Mouse (Mus musculus) left cerebral cortex, postnatal 36 days (tissue): ENCODE results near the gene L3mbtl1. TPM values are rescaled to one million over a fixed set of nuclear protein-coding genes. Genes with fewer than 3 reads are reported as not detected.

Source experiments
- DNase-seq, 2 experiments: peaks; one replicate each; pipeline ENCODE4 v3.0.0; 2021 to 2022; ENCODE audit warnings: low spot score in 2 of 2, mixed read lengths in 1 of 2
- intact Hi-C: fragments of 180-260 bp; cut with DNase I; formaldehyde crosslinking; loops from one replicate; pipeline ENCODE4 v1.15.1; 2025
- total RNA-seq, 2 experiments: library from RNA; stranded (reverse); gene quantifications; 2 replicates each; pipeline ENCODE4 v1.2.3; 2021

Gene L3mbtl1
- total RNA-seq, 2 experiments from 2014 or later: 11.4 to 21.7 TPM

- intact Hi-C loops: loop anchor here (5.0 kb wide), 2 partner anchors 83 to 483 kb away; partner anchors contain the start of gene Ift52
- no peak for DNase-seq
Observed at GRCm38 (mm10) chr2:162934421-162934820, 8.9 kb upstream of the L3mbtl1 start.

DNA sequence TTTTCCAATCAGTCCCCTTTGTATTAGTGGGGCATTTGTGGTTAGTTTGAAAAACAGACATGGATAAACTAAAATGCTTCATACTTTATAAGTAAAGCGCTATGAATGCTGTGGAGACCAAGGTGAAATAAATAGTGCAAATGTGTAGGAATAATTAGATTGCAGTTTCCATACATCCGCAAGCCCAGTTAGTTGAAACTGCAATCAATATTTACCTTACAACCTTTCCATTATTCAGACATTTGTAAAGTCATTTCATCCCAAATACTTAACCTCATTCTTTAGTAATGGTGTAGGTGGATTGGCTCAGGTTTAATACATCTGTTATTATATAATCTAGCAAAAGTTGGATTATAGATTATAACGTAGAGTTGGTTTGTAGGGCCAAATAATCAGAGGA is 7.6 kb upstream of the L3mbtl1 start:
- DNase-seq: no peak
- intact Hi-C loops: no loop called here

DNA sequence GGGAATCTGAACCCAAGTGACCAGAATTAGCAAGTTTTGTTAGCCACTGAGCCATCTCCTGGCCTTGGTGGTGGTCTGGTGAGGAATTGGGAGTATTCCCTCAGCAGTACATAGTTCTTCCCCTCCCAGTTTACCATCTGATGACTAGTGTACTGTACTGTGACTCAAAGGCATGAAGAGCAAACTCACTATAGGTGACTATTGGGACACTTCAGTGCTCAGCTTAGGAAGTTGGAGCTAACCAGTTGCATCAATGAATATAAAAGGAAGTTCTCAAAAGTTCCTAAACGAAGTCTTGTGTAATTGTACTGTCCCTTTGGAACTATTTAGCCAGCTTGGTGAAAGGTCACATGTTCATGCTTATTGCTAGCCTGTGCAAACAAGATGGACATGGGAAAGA is 3.7 kb upstream of the L3mbtl1 start:
- DNase-seq: no peak
- intact Hi-C loops: no loop called here

- DNase-seq: peak; percentile 14 to 22
- intact Hi-C loops: no loop called here
Observed at GRCm38 (mm10) chr2:162943931-162944330, 659 bp downstream of the L3mbtl1 start.

DNA sequence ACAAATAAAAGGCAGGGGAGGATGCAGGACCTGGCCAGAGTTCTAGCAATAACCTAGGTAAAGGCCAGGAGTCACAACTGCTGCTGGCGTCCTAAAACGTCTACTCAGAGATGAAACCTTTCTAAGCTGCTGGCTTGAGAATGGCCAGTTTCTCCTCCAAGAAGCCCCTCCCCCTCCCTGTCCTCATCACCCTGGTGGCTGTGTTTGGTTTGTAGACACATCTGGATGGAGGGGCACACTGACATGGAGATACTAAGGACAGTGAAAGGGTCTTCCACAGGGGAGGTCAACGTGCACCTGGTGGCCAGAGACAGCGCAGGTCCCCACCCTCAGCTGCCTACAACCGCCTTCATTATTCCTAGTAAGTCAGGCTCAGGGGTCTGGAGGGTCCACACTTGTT is 3.7 kb downstream of the L3mbtl1 start:
- DNase-seq: no peak
- intact Hi-C loops: no loop called here

GRCm38 (mm10) chr2:162947736-162948135 is 4.5 kb downstream of the L3mbtl1 start:
- intact Hi-C loops: no loop called here
- DNase-seq: peak in 1 of 2 experiments; percentile 29

DNA sequence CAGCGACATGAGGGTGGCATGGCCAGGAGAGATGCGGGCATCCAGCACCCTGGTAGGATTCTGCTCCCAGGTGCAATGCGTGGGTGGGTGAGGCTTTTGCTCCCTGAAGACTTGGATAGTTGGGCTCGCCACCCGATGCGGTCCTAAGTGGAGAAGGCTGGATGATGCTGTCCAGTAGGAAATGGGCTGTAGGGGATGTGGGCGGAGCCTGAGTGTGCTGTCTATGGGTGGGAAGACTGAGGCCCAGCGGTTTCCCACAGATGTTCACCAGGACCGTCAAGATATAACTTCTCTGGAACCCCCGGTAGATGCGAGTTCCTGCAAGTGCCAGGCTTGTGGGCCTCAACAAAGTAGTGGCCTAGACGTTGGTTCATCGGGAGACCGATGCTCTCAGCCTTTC is 4.9 kb downstream of the L3mbtl1 start:
- DNase-seq: no peak
- intact Hi-C loops: no loop called here

GRCm38 (mm10) chr2:162950776-162951175 is 7.5 kb downstream of the L3mbtl1 start:
- DNase-seq: no peak
- intact Hi-C loops: no loop called here

DNA sequence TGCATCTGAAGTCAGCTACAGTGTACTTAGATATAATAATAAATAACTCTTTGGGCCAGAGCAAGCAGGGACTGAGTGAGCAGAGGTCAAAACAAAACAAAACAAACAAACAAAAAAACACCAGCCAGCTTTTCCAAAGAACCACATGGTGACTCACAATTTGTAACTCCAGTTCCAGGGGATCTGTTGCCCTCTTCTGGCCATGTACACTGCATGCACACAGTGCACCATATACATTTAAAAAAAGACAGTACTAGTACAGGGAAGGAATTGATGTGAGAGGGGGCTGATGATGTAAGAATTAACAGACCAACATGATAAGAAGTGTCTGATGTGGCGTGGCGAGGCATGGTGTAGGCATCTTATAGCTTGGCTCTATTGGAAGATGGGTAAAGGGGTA is 13.6 kb downstream of the L3mbtl1 start:
- no peak for DNase-seq
- intact Hi-C loops: no loop called here

GRCm38 (mm10) chr2:162961321-162961720 is 18.0 kb downstream of the L3mbtl1 start:
- intact Hi-C loops: no loop called here
- no peak for DNase-seq

GRCm38 (mm10) chr2:162966734-162967133 is 23.5 kb downstream of the L3mbtl1 start:
- no peak for DNase-seq
- intact Hi-C loops: no loop called here

GRCm38 (mm10) chr2:162968357-162968756 is 25.1 kb downstream of the L3mbtl1 start:
- DNase-seq: peak in 1 of 2 experiments; percentile 20
- intact Hi-C loops: no loop called here

- DNase-seq: no peak
- intact Hi-C loops: no loop called here
Observed at GRCm38 (mm10) chr2:162969101-162969500, 25.8 kb downstream of the L3mbtl1 start.

DNA sequence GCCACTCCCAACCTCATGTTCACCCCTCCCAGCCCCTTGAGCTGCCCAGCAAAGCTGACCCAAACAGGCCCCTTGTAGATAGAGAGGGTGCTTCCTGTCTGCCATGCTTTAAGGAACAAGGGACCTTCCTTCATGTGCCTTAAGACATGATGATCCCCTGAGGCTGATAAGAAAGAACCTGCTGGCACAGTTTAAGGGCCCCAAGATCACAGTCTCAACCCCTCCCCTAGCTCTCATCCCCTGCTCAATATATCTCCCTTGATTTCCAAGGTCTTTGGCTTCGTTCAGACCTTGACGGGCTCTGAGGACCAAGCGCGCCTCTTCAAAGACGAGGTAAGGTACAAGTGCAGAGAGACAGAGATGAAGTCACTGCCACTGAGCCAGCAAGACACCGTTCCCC is 27.6 kb downstream of the L3mbtl1 start:
- no peak for DNase-seq
- intact Hi-C loops: no loop called here

- no peak for DNase-seq
- intact Hi-C loops: no loop called here
Observed at GRCm38 (mm10) chr2:162972752-162973151, 29.5 kb downstream of the L3mbtl1 start.

DNA sequence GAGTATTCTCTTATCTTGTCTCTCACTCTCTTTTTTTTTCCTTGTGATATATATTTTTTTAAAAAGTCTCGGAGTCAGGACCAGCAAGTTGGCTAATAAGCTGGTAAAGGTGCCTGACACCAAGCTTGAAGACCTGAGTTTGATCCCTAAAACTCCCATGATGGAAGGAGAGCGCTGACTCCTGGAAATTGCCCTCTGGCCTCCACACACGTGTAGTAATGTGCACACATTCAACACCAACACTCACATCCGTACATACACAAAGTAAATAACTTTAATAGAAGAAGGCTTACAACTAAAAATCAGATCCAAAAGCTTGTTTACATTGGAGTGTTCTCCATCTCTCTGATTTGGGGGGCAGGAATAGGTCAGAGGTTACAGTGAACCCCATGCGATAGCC is 29.9 kb downstream of the L3mbtl1 start:
- DNase-seq: no peak
- intact Hi-C loops: no loop called here

DNA sequence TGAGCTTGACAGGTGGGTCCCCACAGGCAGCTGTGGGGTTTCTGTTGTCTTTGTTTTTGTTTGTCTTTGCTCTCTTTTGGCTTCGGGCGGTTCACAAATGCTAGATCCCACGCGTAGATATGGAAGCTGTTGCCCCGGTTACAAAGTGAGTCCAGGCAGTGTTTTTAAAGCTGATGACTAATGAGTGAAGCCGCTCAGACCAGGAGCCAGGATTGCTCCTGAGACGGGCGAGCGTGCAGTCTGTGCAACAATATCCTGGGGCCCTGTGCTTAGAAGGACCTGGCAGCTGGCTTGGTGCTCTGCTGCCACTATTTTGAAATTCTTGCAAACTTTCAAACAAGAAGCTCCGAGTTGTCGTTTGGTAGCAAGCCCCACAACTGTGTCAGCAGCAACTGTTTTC is 30.4 kb downstream of the L3mbtl1 start:
- no peak for DNase-seq
- intact Hi-C loops: no loop called here

- intact Hi-C loops: no loop called here
- DNase-seq: no peak
Observed at GRCm38 (mm10) chr2:162975157-162975775, 32.0 kb downstream of the L3mbtl1 start.

DNA sequence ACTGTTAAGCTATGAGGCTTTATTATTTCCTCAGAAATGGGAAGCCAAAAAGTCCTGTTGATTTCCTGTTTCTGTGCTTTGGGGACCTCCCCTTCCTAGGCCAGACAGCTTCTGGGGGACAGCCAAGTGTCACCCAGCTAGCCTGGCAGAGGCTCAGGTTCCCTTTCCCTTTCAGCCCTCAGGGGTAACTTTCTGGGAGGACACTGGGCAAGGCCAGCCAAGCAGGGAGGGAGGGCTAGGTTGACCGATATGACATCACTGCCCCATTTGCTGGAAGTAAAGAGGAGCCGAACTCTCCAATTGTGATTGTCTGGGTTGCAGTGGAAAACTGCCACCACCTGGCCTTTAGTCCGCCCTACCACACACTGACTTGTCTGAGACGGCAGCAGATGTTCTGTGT is 32.7 kb downstream of the L3mbtl1 start:
- DNase-seq: no peak
- intact Hi-C loops: no loop called here

DNA sequence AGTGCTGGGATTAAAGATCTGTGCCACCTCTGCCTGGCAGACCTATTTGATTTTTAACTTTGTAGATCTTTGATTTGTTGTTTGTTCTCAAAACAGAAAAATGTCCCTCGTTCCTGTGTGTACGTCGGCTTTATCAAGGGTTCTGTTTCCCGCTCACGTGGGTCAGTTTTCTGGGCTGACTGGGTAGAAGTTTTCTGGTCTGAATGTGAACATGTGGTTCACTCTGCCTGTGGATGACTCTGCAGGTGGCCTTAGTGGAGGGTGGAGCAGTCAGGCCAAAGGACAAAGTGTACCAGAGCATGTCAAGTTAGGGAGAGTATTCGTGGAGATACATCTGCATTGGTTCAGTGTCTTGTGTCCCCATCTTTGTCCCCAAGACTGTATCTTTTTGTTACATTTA is 41.1 kb downstream of the L3mbtl1 start:
- DNase-seq: no peak
- intact Hi-C loops: no loop called here

DNA sequence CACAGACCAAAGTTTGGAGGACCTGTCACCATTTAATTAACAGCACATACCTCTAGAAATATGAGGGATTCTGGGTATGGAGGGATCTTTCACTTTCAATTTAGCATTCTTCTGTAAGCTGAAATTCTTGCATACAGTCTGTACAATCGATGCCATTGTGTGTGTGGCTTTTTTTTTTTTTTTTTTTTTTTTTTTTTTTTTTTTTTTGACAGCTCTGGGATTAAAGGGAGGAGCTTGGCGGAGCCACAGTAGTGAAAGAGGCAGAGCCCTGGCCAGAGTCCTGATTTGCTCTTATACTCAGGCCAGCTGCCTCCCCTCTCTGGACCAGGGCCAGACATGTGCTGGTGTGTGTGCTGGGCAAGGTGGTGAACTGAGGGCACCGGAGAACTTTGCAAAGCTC is 42.7 kb downstream of the L3mbtl1 start:
- intact Hi-C loops: no loop called here
- DNase-seq: no peak

DNA sequence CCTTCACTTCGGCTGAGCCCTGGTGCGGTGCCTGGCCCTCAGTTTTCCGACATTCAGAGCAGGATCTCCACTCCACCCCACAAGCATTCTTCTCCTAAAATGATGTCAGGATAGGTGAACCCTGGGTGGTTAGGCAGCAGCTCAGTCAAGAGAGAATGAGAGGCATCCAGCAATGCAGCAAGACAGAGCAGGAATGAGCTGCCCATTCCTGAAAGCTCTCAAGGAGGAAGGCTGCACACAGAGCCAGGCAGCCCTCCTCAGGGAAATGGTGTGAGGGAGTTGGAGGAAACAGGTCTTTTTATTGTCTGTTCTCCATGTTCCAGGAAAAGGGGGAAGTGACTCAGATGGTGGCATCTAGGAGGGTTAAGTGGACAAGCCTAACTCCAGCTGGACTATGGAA is 43.5 kb downstream of the L3mbtl1 start:
- intact Hi-C loops: no loop called here
- DNase-seq: no peak
